22 mouse cellular contexts compared by ENCODE assay signal in the genomic region with DNA sequence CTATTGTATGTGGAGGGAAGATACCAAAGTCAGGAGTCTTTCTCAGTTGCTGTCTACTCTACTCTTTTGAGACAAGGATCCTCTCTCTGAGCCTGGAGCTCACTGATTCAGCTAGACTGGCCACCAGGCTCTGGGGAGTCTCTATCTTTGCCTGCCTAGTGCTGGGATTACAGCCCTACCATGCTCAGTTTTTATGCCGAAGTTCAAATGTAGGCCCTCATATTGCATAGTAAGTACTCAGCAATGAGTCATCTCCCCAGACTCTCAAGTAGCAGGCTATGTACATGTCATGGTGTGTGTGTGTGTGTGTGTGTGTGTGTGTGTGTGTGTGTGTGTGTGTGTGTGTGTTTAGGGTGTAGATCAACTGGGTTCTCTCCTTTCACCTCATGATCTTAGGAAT. TPM values are rescaled to one million over a fixed set of nuclear protein-coding genes. Genes with fewer than 3 reads are reported as not detected.
A peak's percentile ranks its signal among the peaks of the same experiment; 100 is the strongest.
DNase-seq lines count a peak whose midpoint lies in the region; ATAC-seq lines count a peak whose summit lies in the region.
"Had no signal": no experiment of that assay in that cellular context is flagged by ENCODE, and none has a peak within 500 bp of the region (broad histone marks: within the 10 kb centered on the region; RNA-seq: fewer than 3 reads in every experiment).

No protein-coding gene starts in this region.

- H3K27ac ChIP-seq in heart, embryonic 15.5 days, result 0 out of 2 replicates have a peak overlapping the region, but pooled peaks have one; percentile 20
- H3K27ac ChIP-seq in kidney, embryonic 15.5 days, result 0 out of 2 replicates have a peak overlapping the region, but pooled peaks have one; percentile 27
- H3K27ac ChIP-seq: embryonic facial prominence, embryonic 13.5 days; forebrain, embryonic 13.5 days; gastrocnemius, adult 2 months; hindbrain, embryonic 12.5 days had no signal

- H3K9me3 ChIP-seq in heart, embryonic 15.5 days (replicated peaks), result no peaks in the 10 kb centered on the region
- no peaks in the 10 kb centered on the region for H3K9me3 ChIP-seq in kidney, embryonic 15.5 days (replicated peaks)
- H3K9me3 ChIP-seq: embryonic facial prominence, embryonic 13.5 days; forebrain, embryonic 13.5 days; hindbrain, embryonic 12.5 days had no signal

- no peak overlapping the region for H3K4me2 ChIP-seq in heart, embryonic 15.5 days
- H3K4me2 ChIP-seq in kidney, embryonic 15.5 days, result no peak overlapping the region
- H3K4me2 ChIP-seq: embryonic facial prominence, embryonic 13.5 days; forebrain, embryonic 13.5 days; heart, embryonic 11.5 days; hindbrain, embryonic 12.5 days had no signal

- no peak for DNase-seq in heart, postnatal 36 days
- no peak for DNase-seq in kidney, postnatal 4 days
- DNase-seq in adipocyte (ENCODE audit: low spot score), result peak; percentile 62
- DNase-seq in testis, postnatal 14 days (ENCODE audit: low spot score), result no peak
- DNase-seq: adrenal gland, postnatal 14 days; cerebellum, adult 18-20 months; cerebellum, adult 9-11 months; cerebellum, postnatal 36 days; forebrain, postnatal 0 days; gastrocnemius, adult 2 months; gastrocnemius, postnatal 25 days; heart, postnatal 4 days; kidney, adult 8-10 months had no signal

- intact Hi-C loops in heart, postnatal 36 days (cut with DNase I), result no loop called here

- no peak overlapping the region for H3K4me3 ChIP-seq in heart, embryonic 15.5 days
- H3K4me3 ChIP-seq in kidney, embryonic 15.5 days (replicated peaks), result no peak overlapping the region
- H3K4me3 ChIP-seq: embryonic facial prominence, embryonic 13.5 days; forebrain, embryonic 13.5 days; gastrocnemius, adult 2 months; hindbrain, embryonic 12.5 days had no signal

- H3K36me3 ChIP-seq in heart, embryonic 15.5 days, result no peaks in the 10 kb centered on the region
- H3K36me3 ChIP-seq in kidney, embryonic 15.5 days, result no peaks in the 10 kb centered on the region
- H3K36me3 ChIP-seq: embryonic facial prominence, embryonic 13.5 days; hindbrain, embryonic 12.5 days had no signal

- whole genome bisulfite sequencing in heart, embryonic 15.5 days, result 59% methylated on average over 1 of the region's 1 CpGs
- WGBS in kidney, embryonic 15.5 days, result 75% methylated on average over 1 of the region's 1 CpGs

- H3K4me1 ChIP-seq in heart, embryonic 15.5 days (replicated peaks), result peaks cover 24% of the 10 kb centered on the region
- H3K4me1 ChIP-seq in kidney, embryonic 15.5 days, result peaks cover 6% of the 10 kb centered on the region
- H3K4me1 ChIP-seq: forebrain, embryonic 13.5 days had no signal

- H3K9ac ChIP-seq in heart, embryonic 15.5 days, result no peak overlapping the region
- no peak overlapping the region for H3K9ac ChIP-seq in kidney, embryonic 15.5 days
- H3K9ac ChIP-seq: embryonic facial prominence, embryonic 13.5 days; forebrain, embryonic 13.5 days; forebrain, postnatal 0 days; hindbrain, embryonic 12.5 days had no signal

- no peaks in the 10 kb centered on the region for H3K27me3 ChIP-seq in heart, embryonic 15.5 days
- H3K27me3 ChIP-seq in kidney, embryonic 15.5 days, result no peaks in the 10 kb centered on the region
- H3K27me3 ChIP-seq: embryonic facial prominence, embryonic 13.5 days; forebrain, embryonic 13.5 days; hindbrain, embryonic 12.5 days had no signal

- no peak for ATAC-seq in heart, embryonic 15.5 days (replicated peaks; ENCODE audit: insufficient number of reproducible peaks, insufficient read depth, low FRiP score, low read depth)
- no peak for ATAC-seq in kidney, embryonic 15.5 days (replicated peaks; ENCODE audit: low FRiP score)
- no peak for ATAC-seq in frontal cortex, adult (ENCODE audit: low TSS enrichment)
- ATAC-seq: forebrain, embryonic 13.5 days; forebrain, postnatal 0 days; hindbrain, embryonic 16.5 days; inflammation-experienced regulatory T-cells, adult 6 months had no signal

RNA-seq across cellular contexts. Expression of gene Hddc2, which starts 55.6 kb away (rescaled TPM):
- 41.2 and 42.0 TPM in 2 replicates for polyA plus RNA-seq in heart, embryonic 15.5 days (2015; fragmentation: Nextera tagmentation; extraction: Ambion mirVana)
- total RNA-seq in heart, postnatal 36 days (2021), result 1 to 10 TPM; 7.0 to 7.2 TPM
- 73.4 and 77.0 TPM in 2 replicates for polyA plus RNA-seq in kidney, embryonic 15.5 days (2015; fragmentation: Nextera tagmentation; extraction: Ambion mirVana)
